Mouse (Mus musculus) CD4-positive, CD25-positive, alpha-beta regulatory T cell (primary cell): Measurements from ENCODE around the gene Olfr1258. TPM values are rescaled to one million over a fixed set of nuclear protein-coding genes. Genes with fewer than 3 reads are reported as not detected.

Experiments
- polyA plus RNA-seq: library from polyadenylated mRNA; unstranded; fragments of 100-300 nt; shearing (Covaris generic); gene quantifications from one replicate; pipeline ENCODE4 v1.2.1, GENCODE M21; 2017

Olfr1258 gene
- 0.19 TPM for polyA plus RNA-seq

GRCm38 (mm10) chr2:89927009-89927408, at the start of gene Olfr1258:
Gene Olfr1258, plus strand, starts transcription at chr2:89927309.

GRCm38 (mm10) chr2:89878137-89878536, 49.0 kb upstream of the Olfr1258 start, which contains the start of gene Olfr1257:
Gene Olfr1257, plus strand, starts transcription at chr2:89878437.

GRCm38 (mm10) chr2:89948564-89948963, 21.5 kb downstream of the Olfr1258 start, which contains the start of gene Olfr1259:
Gene Olfr1259, minus strand, starts transcription at chr2:89948664.

GRCm38 (mm10) chr2:89974184-89974583, 47.1 kb downstream of the Olfr1258 start, which contains the start of gene Olfr1260:
Gene Olfr1260, plus strand, starts transcription at chr2:89974340.

Other genes with a start within 250 kb of the Olfr1258 start
- not detected for gene Olfr1252, start 202.3 kb upstream of the Olfr1258 start, polyA plus RNA-seq
- not detected for gene Olfr1253, start 170.2 kb upstream of the Olfr1258 start, polyA plus RNA-seq
- not detected for gene Olfr1254, start 133.7 kb upstream of the Olfr1258 start, polyA plus RNA-seq
- not detected for gene Olfr1255, start 115.3 kb upstream of the Olfr1258 start, polyA plus RNA-seq
- not detected for gene Olfr1256, start 85.8 kb upstream of the Olfr1258 start, polyA plus RNA-seq
- not detected for gene Olfr48, start 79.1 kb upstream of the Olfr1258 start, polyA plus RNA-seq
- gene Olfr1257, start 48.9 kb upstream of the Olfr1258 start, polyA plus RNA-seq = not detected
- gene Olfr1259, start 21.4 kb downstream of the Olfr1258 start, polyA plus RNA-seq = not detected
- gene Olfr1260, start 47.0 kb downstream of the Olfr1258 start, polyA plus RNA-seq = not detected
- not detected for gene Olfr1261, start 63.9 kb downstream of the Olfr1258 start, polyA plus RNA-seq
- gene Olfr1262, start 72.8 kb downstream of the Olfr1258 start, polyA plus RNA-seq = not detected
- 0.08 TPM for gene Olfr1263, start 84.8 kb downstream of the Olfr1258 start, polyA plus RNA-seq
- not detected for gene Olfr1264, start 98.3 kb downstream of the Olfr1258 start, polyA plus RNA-seq
- gene Olfr1265, start 108.0 kb downstream of the Olfr1258 start, polyA plus RNA-seq = not detected
- not detected for gene Olfr140, start 136.3 kb downstream of the Olfr1258 start, polyA plus RNA-seq
- gene Olfr1269, start 194.1 kb downstream of the Olfr1258 start, polyA plus RNA-seq = not detected
- not detected for gene Olfr32, start 215.0 kb downstream of the Olfr1258 start, polyA plus RNA-seq
- not detected for gene Olfr1270, start 225.8 kb downstream of the Olfr1258 start, polyA plus RNA-seq